Mouse (Mus musculus): ENCODE measurements around the gene Slc39a11. TPM values are rescaled to one million over a fixed set of nuclear protein-coding genes. Genes with fewer than 3 reads are reported as not detected.
A peak's percentile ranks its signal among the peaks of the same experiment; 100 is the strongest.

Gene Slc39a11
- polyA plus RNA-seq, 1 experiment from 2014 or later = 12.5 TPM

GRCm38 (mm10) chr11:113326387-113327011 is 323.4 kb downstream of the Slc39a11 start:
- H3K27ac ChIP-seq (replicated peaks; ENCODE audit: low read depth, low read length) = no peak overlapping the region
- no peaks in the 10 kb centered on the region for H3K4me1 ChIP-seq (ENCODE audit: control insufficient read depth, insufficient read depth, low read length)
- 26% methylated on average over 18 of the region's 18 CpGs for WGBS
- DNase-seq (ENCODE audit: low spot score) = peak; percentile 82
- H3K27me3 ChIP-seq (ENCODE audit: control insufficient read depth, insufficient read depth, low read length) = no peaks in the 10 kb centered on the region
- H3K4me3 ChIP-seq (ENCODE audit: low read depth, low read length) = no peak overlapping the region
- ATAC-seq (replicated peaks; ENCODE audit: insufficient number of reproducible peaks, low FRiP score, low TSS enrichment, low read depth) = peak; percentile 80
- peak overlapping the region; percentile 10; the same call in 1 of the 2 replicates for H3K4me2 ChIP-seq (ENCODE audit: low read depth, low read length)
- no peaks in the 10 kb centered on the region for H3K9me3 ChIP-seq (replicated peaks; ENCODE audit: control insufficient read depth, low read length)
- H3K9ac ChIP-seq (replicated peaks; ENCODE audit: low read length) = no peak overlapping the region
- H3K36me3 ChIP-seq (replicated peaks; ENCODE audit: control insufficient read depth, insufficient read depth, low read depth, low read length) = no peaks in the 10 kb centered on the region

GRCm38 (mm10) chr11:113321601-113322000 is 328.3 kb downstream of the Slc39a11 start:
- 93% methylated on average over 3 of the region's 3 CpGs for WGBS

DNA sequence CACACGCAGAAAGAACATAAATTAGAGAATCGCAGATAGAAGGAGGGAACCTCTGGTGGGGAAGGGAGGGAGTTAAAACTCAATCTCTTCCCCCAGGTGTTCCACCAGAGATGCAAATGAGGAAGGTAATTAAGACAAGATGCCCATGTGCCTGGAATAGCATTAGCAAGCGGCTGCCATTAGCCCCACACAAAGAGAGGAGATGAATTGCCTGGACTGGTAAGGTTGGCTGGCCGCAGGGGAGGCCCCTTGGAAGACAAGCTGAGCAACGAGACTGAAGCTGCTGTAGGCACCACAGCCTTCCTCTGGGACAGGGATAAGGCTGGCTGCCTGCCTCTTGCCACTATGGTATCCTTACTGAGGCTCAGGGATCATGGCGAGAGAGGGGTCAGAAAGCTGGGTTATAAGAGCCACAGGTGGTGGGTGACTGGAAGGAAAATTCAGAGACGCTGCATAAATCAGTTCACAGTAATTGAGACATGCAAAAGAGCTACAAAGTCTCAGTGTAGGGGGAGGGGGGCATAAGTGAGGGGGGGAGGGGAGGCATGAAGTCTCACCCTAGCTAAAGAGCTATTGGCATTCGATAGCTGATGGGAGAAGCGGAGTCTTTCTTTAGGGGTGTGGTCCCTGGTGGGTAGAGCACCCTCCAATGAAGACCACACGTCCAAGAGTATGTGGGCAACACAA is 340.5 kb downstream of the Slc39a11 start:
- H3K27ac ChIP-seq (replicated peaks; ENCODE audit: low read depth, low read length) = no peak overlapping the region
- no peak for DNase-seq (ENCODE audit: low spot score)
- H3K27me3 ChIP-seq (ENCODE audit: control insufficient read depth, insufficient read depth, low read length) = no peaks in the 10 kb centered on the region
- H3K4me3 ChIP-seq (ENCODE audit: low read depth, low read length) = no peak overlapping the region
- 64% methylated on average over 10 of the region's 10 CpGs for WGBS
- no peaks in the 10 kb centered on the region for H3K4me1 ChIP-seq (ENCODE audit: control insufficient read depth, insufficient read depth, low read length)
- ATAC-seq (replicated peaks; ENCODE audit: insufficient number of reproducible peaks, low FRiP score, low TSS enrichment, low read depth) = no peak
- H3K9ac ChIP-seq (replicated peaks; ENCODE audit: low read length) = no peak overlapping the region
- H3K9me3 ChIP-seq (replicated peaks; ENCODE audit: control insufficient read depth, low read length) = no peaks in the 10 kb centered on the region
- no peaks in the 10 kb centered on the region for H3K36me3 ChIP-seq (replicated peaks; ENCODE audit: control insufficient read depth, insufficient read depth, low read depth, low read length)
- no peak overlapping the region for H3K4me2 ChIP-seq (ENCODE audit: low read depth, low read length)

More at GRCm38 (mm10) chr11:113321601-113322000, 328.3 kb downstream of the Slc39a11 start:
- H3K36me3 ChIP-seq (replicated peaks; ENCODE audit: control insufficient read depth, insufficient read depth, low read depth, low read length) = no peaks in the 10 kb centered on the region
- no peaks in the 10 kb centered on the region for H3K4me1 ChIP-seq (ENCODE audit: control insufficient read depth, insufficient read depth, low read length)
- H3K9ac ChIP-seq (replicated peaks; ENCODE audit: low read length) = no peak overlapping the region
- H3K4me2 ChIP-seq (ENCODE audit: low read depth, low read length) = no peak overlapping the region
- H3K4me3 ChIP-seq (ENCODE audit: low read depth, low read length) = no peak overlapping the region
- H3K27ac ChIP-seq (replicated peaks; ENCODE audit: low read depth, low read length) = no peak overlapping the region
- H3K9me3 ChIP-seq (replicated peaks; ENCODE audit: control insufficient read depth, low read length) = no peaks in the 10 kb centered on the region
- no peaks in the 10 kb centered on the region for H3K27me3 ChIP-seq (ENCODE audit: control insufficient read depth, insufficient read depth, low read length)
- DNase-seq (ENCODE audit: low spot score) = no peak
- no peak for ATAC-seq (replicated peaks; ENCODE audit: insufficient number of reproducible peaks, low FRiP score, low TSS enrichment, low read depth)

- Histone ChIP-seq H3K27ac (replicated peaks; ENCODE audit: low read depth, low read length) (no peak overlapping the region), H3K4me1 (ENCODE audit: control insufficient read depth, insufficient read depth, low read length) (no peaks in the 10 kb centered on the region), H3K36me3 (replicated peaks; ENCODE audit: control insufficient read depth, insufficient read depth, low read depth, low read length) (no peaks in the 10 kb centered on the region), H3K9ac (replicated peaks; ENCODE audit: low read length) (no peak overlapping the region), H3K4me2 (ENCODE audit: low read depth, low read length) (no peak overlapping the region), H3K9me3 (replicated peaks; ENCODE audit: control insufficient read depth, low read length) (no peaks in the 10 kb centered on the region), H3K27me3 (ENCODE audit: control insufficient read depth, insufficient read depth, low read length) (no peaks in the 10 kb centered on the region), H3K4me3 (ENCODE audit: low read depth, low read length) (no peak overlapping the region)
- DNase-seq (ENCODE audit: low spot score) (no peak), ATAC-seq (replicated peaks; ENCODE audit: insufficient number of reproducible peaks, low FRiP score, low TSS enrichment, low read depth) (no peak)
- 74% methylated on average over 4 of the region's 4 CpGs for WGBS
These were observed 341.5 kb downstream of the Slc39a11 start for GRCm38 (mm10) chr11:113308256-113308941.

GRCm38 (mm10) chr11:113303204-113303603 is 346.7 kb downstream of the Slc39a11 start:
- Histone ChIP-seq H3K27me3 (ENCODE audit: control insufficient read depth, insufficient read depth, low read length) (no peaks in the 10 kb centered on the region), H3K36me3 (replicated peaks; ENCODE audit: control insufficient read depth, insufficient read depth, low read depth, low read length) (no peaks in the 10 kb centered on the region), H3K9me3 (replicated peaks; ENCODE audit: control insufficient read depth, low read length) (no peaks in the 10 kb centered on the region), H3K9ac (replicated peaks; ENCODE audit: low read length) (no peak overlapping the region), H3K4me1 (ENCODE audit: control insufficient read depth, insufficient read depth, low read length) (no peaks in the 10 kb centered on the region), H3K4me2 (ENCODE audit: low read depth, low read length) (no peak overlapping the region), H3K4me3 (ENCODE audit: low read depth, low read length) (no peak overlapping the region), H3K27ac (replicated peaks; ENCODE audit: low read depth, low read length) (no peak overlapping the region)
- DNase-seq (ENCODE audit: low spot score) (no peak), ATAC-seq (replicated peaks; ENCODE audit: insufficient number of reproducible peaks, low FRiP score, low TSS enrichment, low read depth) (no peak)
- WGBS = 65% methylated on average over 5 of the region's 5 CpGs

DNA sequence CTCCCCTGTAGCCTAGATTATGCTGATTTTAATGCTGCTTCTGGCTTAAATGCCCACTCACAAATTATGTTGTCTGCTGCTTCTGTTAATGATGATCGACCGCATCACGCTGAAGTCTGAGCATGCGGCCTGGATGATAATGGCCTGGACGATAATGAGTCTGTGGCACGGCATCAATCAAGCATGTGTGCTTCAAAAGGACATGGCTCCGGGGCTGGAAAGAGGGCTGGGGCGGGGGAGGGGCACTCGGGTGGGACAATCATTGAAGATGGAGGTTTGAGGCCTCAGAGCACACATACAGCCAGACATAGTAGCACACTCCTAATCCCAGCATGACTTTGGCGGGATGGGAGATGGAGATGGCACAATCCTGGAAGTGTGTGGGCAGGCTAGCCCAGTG is 350.4 kb downstream of the Slc39a11 start:
- H3K9me3 ChIP-seq (replicated peaks; ENCODE audit: control insufficient read depth, low read length) = no peaks in the 10 kb centered on the region
- DNase-seq (ENCODE audit: low spot score) = no peak
- no peak overlapping the region; the same call in 1 of the 2 replicates for H3K9ac ChIP-seq (replicated peaks; ENCODE audit: low read length)
- H3K36me3 ChIP-seq (replicated peaks; ENCODE audit: control insufficient read depth, insufficient read depth, low read depth, low read length) = no peaks in the 10 kb centered on the region
- H3K27ac ChIP-seq (replicated peaks; ENCODE audit: low read depth, low read length) = no peak overlapping the region
- no peaks in the 10 kb centered on the region for H3K27me3 ChIP-seq (ENCODE audit: control insufficient read depth, insufficient read depth, low read length)
- no peak overlapping the region for H3K4me3 ChIP-seq (ENCODE audit: low read depth, low read length)
- no peak for ATAC-seq (replicated peaks; ENCODE audit: insufficient number of reproducible peaks, low FRiP score, low TSS enrichment, low read depth)
- no peak overlapping the region for H3K4me2 ChIP-seq (ENCODE audit: low read depth, low read length)
- 75% methylated on average over 10 of the region's 10 CpGs for WGBS
- no peaks in the 10 kb centered on the region for H3K4me1 ChIP-seq (ENCODE audit: control insufficient read depth, insufficient read depth, low read length)

DNA sequence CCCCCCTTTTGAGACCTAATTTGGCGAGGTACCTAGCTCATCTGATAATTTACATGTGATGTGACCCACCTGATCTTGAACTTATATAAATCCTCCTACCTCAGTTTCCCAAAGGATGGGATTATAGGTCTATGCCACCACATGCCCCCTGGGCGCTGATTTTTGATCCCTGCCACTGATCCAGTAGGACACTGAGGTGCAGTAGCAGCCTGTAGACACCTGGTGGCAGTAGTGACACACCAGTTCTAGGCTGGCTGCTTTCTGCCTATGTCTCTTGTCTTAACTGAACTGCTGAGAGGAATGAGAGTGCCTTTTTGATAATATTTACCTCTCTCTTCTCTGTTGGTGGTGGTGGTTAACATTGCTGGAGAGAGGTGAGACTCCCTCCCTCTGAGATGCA is 352.1 kb downstream of the Slc39a11 start:
- no peak for ATAC-seq (replicated peaks; ENCODE audit: insufficient number of reproducible peaks, low FRiP score, low TSS enrichment, low read depth)
- H3K36me3 ChIP-seq (replicated peaks; ENCODE audit: control insufficient read depth, insufficient read depth, low read depth, low read length) = no peaks in the 10 kb centered on the region
- peak; percentile 91 for DNase-seq (ENCODE audit: low spot score)
- H3K4me1 ChIP-seq (ENCODE audit: control insufficient read depth, insufficient read depth, low read length) = no peaks in the 10 kb centered on the region
- H3K27ac ChIP-seq (replicated peaks; ENCODE audit: low read depth, low read length) = no peak overlapping the region
- no peak overlapping the region for H3K4me3 ChIP-seq (ENCODE audit: low read depth, low read length)
- H3K9me3 ChIP-seq (replicated peaks; ENCODE audit: control insufficient read depth, low read length) = no peaks in the 10 kb centered on the region
- no peak overlapping the region for H3K4me2 ChIP-seq (ENCODE audit: low read depth, low read length)
- 20% methylated on average over 2 of the region's 2 CpGs for WGBS
- no peak overlapping the region for H3K9ac ChIP-seq (replicated peaks; ENCODE audit: low read length)
- no peaks in the 10 kb centered on the region for H3K27me3 ChIP-seq (ENCODE audit: control insufficient read depth, insufficient read depth, low read length)

All from embryonic facial prominence, embryonic 11.5 days (tissue).